Mouse (Mus musculus): Measurements from ENCODE around the gene Rnf141. TPM values are rescaled to one million over a fixed set of nuclear protein-coding genes. Genes with fewer than 3 reads are reported as not detected.

The Rnf141 gene
- polyA plus RNA-seq, 1 experiment from 2014 or later: 39.0 TPM

DNA sequence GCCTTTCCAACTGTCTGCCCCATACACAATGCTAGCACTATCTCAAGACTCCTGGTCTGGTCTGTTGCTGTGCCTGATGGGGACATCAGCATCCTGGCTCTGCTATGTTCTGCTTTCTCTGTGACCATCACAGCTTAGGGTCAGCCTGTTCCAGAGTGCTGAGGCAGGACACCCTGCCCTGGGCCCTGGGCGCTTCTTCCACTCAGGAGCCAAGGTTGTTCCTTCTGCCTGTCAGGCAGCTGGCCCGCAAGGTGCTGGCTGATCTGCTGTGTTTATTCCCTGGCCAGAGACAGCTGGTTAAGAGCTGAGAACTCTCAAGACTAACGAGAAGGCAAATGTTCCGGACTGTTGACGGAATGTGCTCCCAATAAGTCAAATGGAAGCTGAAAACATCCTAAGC is 52.1 kb downstream of the Rnf141 start:
- no peaks in the 10 kb centered on the region for H3K36me3 ChIP-seq (ENCODE audit: control insufficient read depth, insufficient read depth, low read length)
- H3K4me3 ChIP-seq (ENCODE audit: low read length): no peak overlapping the region
- no peaks in the 10 kb centered on the region for H3K9me3 ChIP-seq (ENCODE audit: control insufficient read depth, low read length)
- no peak for ATAC-seq
- H3K9ac ChIP-seq (ENCODE audit: low read depth, low read length): 0 out of 2 replicates have a peak overlapping the region, but pooled peaks have one; percentile 17
- H3K27me3 ChIP-seq (replicated peaks; ENCODE audit: control insufficient read depth, insufficient read depth, low read length): no peaks in the 10 kb centered on the region
- peaks cover 28% of the 10 kb centered on the region for H3K4me1 ChIP-seq (ENCODE audit: control insufficient read depth, insufficient read depth, low read length)
- 64% methylated on average over 5 of the region's 5 CpGs for WGBS
- peak overlapping the region; percentile 60; the same call in 1 of the 2 replicates for H3K27ac ChIP-seq (ENCODE audit: low read length)
- no peak overlapping the region for H3K4me2 ChIP-seq (ENCODE audit: low read depth, low read length)

DNA sequence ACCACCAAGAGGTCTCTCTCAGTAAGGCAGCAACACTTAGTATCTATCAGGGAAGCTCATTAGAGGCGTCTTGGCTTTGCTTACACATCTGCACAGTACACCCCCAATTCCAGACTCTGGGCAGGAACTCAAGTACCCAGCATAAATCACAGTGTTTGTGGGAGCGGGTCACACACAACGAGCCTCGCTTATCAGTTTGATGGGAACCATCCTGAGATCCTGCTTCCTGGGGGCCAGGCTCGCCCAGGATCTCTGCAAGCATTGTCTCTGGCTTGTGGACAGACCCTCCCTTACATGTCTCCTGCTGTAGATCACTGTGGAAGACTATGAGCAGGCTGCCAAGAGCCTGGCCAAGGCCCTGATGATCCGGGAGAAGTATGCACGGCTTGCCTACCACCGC is 53.4 kb downstream of the Rnf141 start:
- no peaks in the 10 kb centered on the region for H3K36me3 ChIP-seq (ENCODE audit: control insufficient read depth, insufficient read depth, low read length)
- no peak overlapping the region for H3K27ac ChIP-seq (ENCODE audit: low read length)
- no peaks in the 10 kb centered on the region for H3K27me3 ChIP-seq (replicated peaks; ENCODE audit: control insufficient read depth, insufficient read depth, low read length)
- H3K9ac ChIP-seq (ENCODE audit: low read depth, low read length): no peak overlapping the region
- H3K4me1 ChIP-seq (ENCODE audit: control insufficient read depth, insufficient read depth, low read length): peaks cover 21% of the 10 kb centered on the region
- ATAC-seq: no peak
- H3K4me2 ChIP-seq (ENCODE audit: low read depth, low read length): no peak overlapping the region
- no peak overlapping the region for H3K4me3 ChIP-seq (ENCODE audit: low read length)
- WGBS: 53% methylated on average over 8 of the region's 8 CpGs
- H3K9me3 ChIP-seq (ENCODE audit: control insufficient read depth, low read length): no peaks in the 10 kb centered on the region

DNA sequence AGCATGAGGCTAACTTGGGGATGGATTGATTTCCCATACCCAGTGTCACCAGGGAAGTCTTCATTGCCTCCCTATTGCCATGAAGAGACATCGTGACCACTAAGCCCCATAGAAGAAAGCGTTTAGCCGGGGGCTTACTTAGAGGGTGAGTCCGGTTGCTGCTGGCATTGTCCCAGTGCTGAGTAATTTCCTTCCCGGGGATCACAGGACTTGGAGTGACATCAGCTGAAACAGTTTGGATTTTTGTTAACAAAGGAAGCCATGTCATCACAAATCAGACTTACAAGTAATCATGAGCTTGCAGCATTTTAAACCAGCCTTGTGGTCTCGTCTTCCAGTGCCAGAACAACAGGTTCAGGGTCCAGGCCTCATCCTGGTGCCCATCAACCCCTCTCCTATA is 56.9 kb downstream of the Rnf141 start:
- WGBS: 65% methylated on average over 6 of the region's 6 CpGs
- no peak for ATAC-seq
- H3K27ac ChIP-seq (ENCODE audit: low read length): no peak overlapping the region

DNA sequence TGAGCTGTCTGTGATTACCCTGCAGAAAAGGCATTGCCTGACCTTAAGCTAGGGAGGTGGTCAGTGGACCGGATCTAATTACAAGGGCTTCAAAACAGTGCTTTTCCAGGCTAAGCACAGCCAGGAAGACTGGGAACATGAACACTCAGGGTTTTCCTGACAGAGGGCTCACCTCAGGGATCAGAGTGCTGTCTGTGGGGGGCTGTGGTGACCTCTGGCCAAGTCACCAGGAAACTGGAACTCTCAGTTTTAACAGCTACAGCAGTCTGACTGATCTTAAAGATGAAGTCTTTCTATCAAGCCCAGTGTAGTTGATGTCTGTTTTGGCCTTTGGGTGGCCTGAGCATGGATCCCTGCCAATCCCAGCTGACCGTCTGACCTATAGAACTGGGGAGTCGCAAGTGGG is 58.5 kb downstream of the Rnf141 start:
- ATAC-seq: no peak
- peaks cover 15% of the 10 kb centered on the region; the same call in 1 of the 2 replicates for H3K4me1 ChIP-seq (ENCODE audit: control insufficient read depth, insufficient read depth, low read length)

More for the DNA sequence above, 56.9 kb downstream of the Rnf141 start:
- no peaks in the 10 kb centered on the region for H3K36me3 ChIP-seq (ENCODE audit: control insufficient read depth, insufficient read depth, low read length)
- H3K4me2 ChIP-seq (ENCODE audit: low read depth, low read length): no peak overlapping the region
- no peak overlapping the region for H3K4me3 ChIP-seq (ENCODE audit: low read length)
- H3K9me3 ChIP-seq (ENCODE audit: control insufficient read depth, low read length): no peaks in the 10 kb centered on the region
- peaks cover 10% of the 10 kb centered on the region for H3K4me1 ChIP-seq (ENCODE audit: control insufficient read depth, insufficient read depth, low read length)
- H3K9ac ChIP-seq (ENCODE audit: low read depth, low read length): no peak overlapping the region
- no peaks in the 10 kb centered on the region for H3K27me3 ChIP-seq (replicated peaks; ENCODE audit: control insufficient read depth, insufficient read depth, low read length)

DNA sequence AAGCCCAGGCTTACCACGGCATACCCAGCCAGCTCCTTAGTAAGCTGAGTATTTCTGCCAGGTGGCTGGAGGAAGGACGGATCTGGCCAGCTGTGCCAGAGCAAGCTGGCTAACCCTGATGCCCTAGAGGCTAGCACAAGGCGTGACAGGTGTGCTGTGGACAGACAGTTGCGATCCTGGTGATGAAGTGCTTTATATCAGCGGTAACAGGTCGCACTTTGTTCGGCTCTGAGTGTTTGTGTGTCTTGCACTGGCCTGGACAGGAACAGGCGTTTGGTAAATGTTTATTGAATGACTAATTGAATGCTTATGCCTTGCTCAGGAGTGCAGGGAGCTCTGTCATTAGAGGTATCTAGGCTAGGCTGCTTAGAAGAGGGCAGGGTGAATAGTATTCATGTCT is 59.3 kb downstream of the Rnf141 start:
- Histone ChIP-seq H3K27ac (ENCODE audit: low read length) (no peak overlapping the region; the same call in 1 of the 2 replicates), H3K4me2 (ENCODE audit: low read depth, low read length) (no peak overlapping the region), H3K9me3 (ENCODE audit: control insufficient read depth, low read length) (no peaks in the 10 kb centered on the region), H3K36me3 (ENCODE audit: control insufficient read depth, insufficient read depth, low read length) (no peaks in the 10 kb centered on the region), H3K4me1 (ENCODE audit: control insufficient read depth, insufficient read depth, low read length) (peaks cover 15% of the 10 kb centered on the region; the same call in 1 of the 2 replicates), H3K9ac (ENCODE audit: low read depth, low read length) (no peak overlapping the region), H3K27me3 (replicated peaks; ENCODE audit: control insufficient read depth, insufficient read depth, low read length) (no peaks in the 10 kb centered on the region), H3K4me3 (ENCODE audit: low read length) (no peak overlapping the region)
- 36% methylated on average over 8 of the region's 8 CpGs for WGBS
- ATAC-seq: peak; percentile 49

More for the DNA sequence above, 58.5 kb downstream of the Rnf141 start:
- H3K27me3 ChIP-seq (replicated peaks; ENCODE audit: control insufficient read depth, insufficient read depth, low read length): no peaks in the 10 kb centered on the region
- WGBS: 69% methylated on average over 3 of the region's 3 CpGs
- H3K9ac ChIP-seq (ENCODE audit: low read depth, low read length): no peak overlapping the region
- no peaks in the 10 kb centered on the region for H3K9me3 ChIP-seq (ENCODE audit: control insufficient read depth, low read length)
- H3K27ac ChIP-seq (ENCODE audit: low read length): no peak overlapping the region
- no peaks in the 10 kb centered on the region for H3K36me3 ChIP-seq (ENCODE audit: control insufficient read depth, insufficient read depth, low read length)
- no peak overlapping the region for H3K4me2 ChIP-seq (ENCODE audit: low read depth, low read length)
- no peak overlapping the region for H3K4me3 ChIP-seq (ENCODE audit: low read length)

DNA sequence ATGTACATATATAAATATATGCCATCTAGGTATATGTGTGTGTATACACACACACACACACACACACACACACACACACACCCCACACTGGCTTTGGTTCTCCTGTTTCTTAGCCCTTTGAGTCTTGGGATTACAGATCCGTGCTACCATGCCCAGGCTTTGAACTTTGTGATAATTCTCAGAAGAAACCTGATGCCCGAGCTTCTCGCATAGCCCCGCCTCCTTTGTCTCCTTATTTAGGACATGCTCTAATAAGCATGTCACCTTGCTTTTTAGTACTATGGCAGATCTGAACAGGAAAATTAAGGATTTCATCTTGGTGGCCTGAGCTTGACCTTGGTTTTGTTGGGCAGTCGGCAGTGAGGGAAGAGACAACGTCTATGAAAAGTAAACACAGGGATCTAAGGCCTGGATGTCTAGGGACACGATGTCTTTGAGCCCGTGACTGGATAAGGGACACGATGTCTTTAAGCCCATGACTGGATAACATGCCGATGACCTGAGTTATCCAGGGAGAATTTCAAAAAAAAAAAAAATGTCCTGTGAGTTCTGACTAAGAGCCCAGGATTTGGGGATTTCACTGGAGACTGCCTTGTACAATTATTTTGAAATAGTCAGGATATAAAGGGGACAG is 61.3 kb downstream of the Rnf141 start:
- ATAC-seq: no peak
- WGBS: 47% methylated on average over 10 of the region's 10 CpGs
- peaks cover 15% of the 10 kb centered on the region; the same call in 1 of the 2 replicates for H3K4me1 ChIP-seq (ENCODE audit: control insufficient read depth, insufficient read depth, low read length)

DNA sequence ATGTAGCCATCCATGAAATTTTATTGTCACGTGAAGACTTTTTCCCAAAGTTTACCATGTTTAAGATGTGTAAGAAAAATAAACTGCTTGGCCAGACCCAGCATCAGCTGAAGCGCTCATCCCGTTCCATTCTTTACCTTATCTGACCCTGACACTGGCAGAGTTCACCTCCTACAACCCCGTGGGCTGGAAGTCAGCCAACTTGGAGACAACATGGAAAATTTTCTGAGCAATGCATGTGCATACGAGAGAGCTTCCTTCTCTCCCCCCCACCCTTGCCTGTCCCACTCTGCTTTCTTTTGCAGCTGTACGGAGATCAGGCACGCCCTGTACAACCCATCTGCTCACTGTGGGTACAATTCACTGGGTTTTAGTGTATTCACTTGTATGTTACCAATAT is 62.1 kb downstream of the Rnf141 start:
- H3K27ac ChIP-seq (ENCODE audit: low read length): no peak overlapping the region
- WGBS: 58% methylated on average over 7 of the region's 7 CpGs

More for the DNA sequence above, 61.3 kb downstream of the Rnf141 start:
- Histone ChIP-seq H3K4me3 (ENCODE audit: low read length) (no peak overlapping the region), H3K4me2 (ENCODE audit: low read depth, low read length) (no peak overlapping the region), H3K27me3 (replicated peaks; ENCODE audit: control insufficient read depth, insufficient read depth, low read length) (no peaks in the 10 kb centered on the region), H3K27ac (ENCODE audit: low read length) (no peak overlapping the region), H3K9me3 (ENCODE audit: control insufficient read depth, low read length) (no peaks in the 10 kb centered on the region), H3K9ac (ENCODE audit: low read depth, low read length) (no peak overlapping the region), H3K36me3 (ENCODE audit: control insufficient read depth, insufficient read depth, low read length) (no peaks in the 10 kb centered on the region)

DNA sequence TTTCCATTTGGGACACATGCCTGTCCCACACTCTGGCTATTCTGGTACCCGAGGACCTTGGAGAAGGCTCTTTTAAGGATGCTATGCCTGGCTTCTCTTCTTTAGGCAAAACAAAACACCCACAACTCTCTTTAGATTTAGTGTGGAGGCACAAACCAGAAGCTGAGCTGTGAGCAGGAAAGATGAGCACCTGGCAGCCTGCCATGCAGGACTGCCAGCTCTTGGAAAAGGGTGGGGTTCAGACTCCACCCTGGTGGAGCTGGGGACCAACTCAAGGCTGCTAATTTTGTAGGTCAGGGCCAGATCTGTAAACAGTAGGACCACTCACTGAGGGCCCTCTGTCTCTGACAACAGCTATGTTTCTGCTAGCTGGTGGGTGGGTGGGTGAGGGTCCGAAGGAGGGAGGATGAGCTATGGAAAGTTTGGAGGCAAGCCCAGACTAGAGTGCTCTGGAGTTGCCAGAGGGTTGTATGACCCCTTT is 63.0 kb downstream of the Rnf141 start:
- H3K36me3 ChIP-seq (ENCODE audit: control insufficient read depth, insufficient read depth, low read length): no peaks in the 10 kb centered on the region
- peaks cover 23% of the 10 kb centered on the region for H3K4me1 ChIP-seq (ENCODE audit: control insufficient read depth, insufficient read depth, low read length)
- 44% methylated on average over 2 of the region's 2 CpGs for WGBS
- H3K4me3 ChIP-seq (ENCODE audit: low read length): no peak overlapping the region
- no peak overlapping the region for H3K27ac ChIP-seq (ENCODE audit: low read length)
- H3K9ac ChIP-seq (ENCODE audit: low read depth, low read length): no peak overlapping the region
- no peaks in the 10 kb centered on the region for H3K27me3 ChIP-seq (replicated peaks; ENCODE audit: control insufficient read depth, insufficient read depth, low read length)
- peak; percentile 31; the same call in 1 of the 2 replicates for ATAC-seq
- H3K4me2 ChIP-seq (ENCODE audit: low read depth, low read length): no peak overlapping the region
- H3K9me3 ChIP-seq (ENCODE audit: control insufficient read depth, low read length): no peaks in the 10 kb centered on the region

More for the DNA sequence above, 62.1 kb downstream of the Rnf141 start:
- Histone ChIP-seq H3K4me2 (ENCODE audit: low read depth, low read length) (no peak overlapping the region), H3K36me3 (ENCODE audit: control insufficient read depth, insufficient read depth, low read length) (no peaks in the 10 kb centered on the region), H3K4me3 (ENCODE audit: low read length) (no peak overlapping the region), H3K27me3 (replicated peaks; ENCODE audit: control insufficient read depth, insufficient read depth, low read length) (no peaks in the 10 kb centered on the region), H3K9me3 (ENCODE audit: control insufficient read depth, low read length) (no peaks in the 10 kb centered on the region), H3K9ac (ENCODE audit: low read depth, low read length) (no peak overlapping the region), H3K4me1 (ENCODE audit: control insufficient read depth, insufficient read depth, low read length) (peaks cover 16% of the 10 kb centered on the region; the same call in 1 of the 2 replicates)
- ATAC-seq: no peak

DNA sequence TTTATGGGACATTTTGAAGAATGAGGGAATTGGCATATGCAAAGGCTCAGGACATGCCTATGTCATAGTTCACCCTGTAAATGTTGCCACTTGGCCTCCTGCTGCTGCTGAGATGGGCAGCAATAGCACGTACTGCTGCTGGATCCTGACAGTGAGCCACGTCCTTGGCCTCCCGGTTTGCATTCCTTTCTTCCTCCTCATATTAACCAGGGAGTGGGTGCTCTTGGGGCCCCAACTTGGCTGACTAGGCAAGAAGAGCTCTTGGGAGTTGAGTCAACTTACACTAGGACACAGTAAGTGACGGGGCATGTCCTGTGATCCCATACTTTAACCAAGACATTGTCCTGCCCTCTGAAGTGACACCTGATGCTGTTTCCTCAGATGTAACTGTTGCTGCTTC is 63.7 kb downstream of the Rnf141 start:
- Histone ChIP-seq H3K9me3 (ENCODE audit: control insufficient read depth, low read length) (no peaks in the 10 kb centered on the region), H3K4me1 (ENCODE audit: control insufficient read depth, insufficient read depth, low read length) (peaks cover 23% of the 10 kb centered on the region), H3K4me3 (ENCODE audit: low read length) (no peak overlapping the region), H3K27ac (ENCODE audit: low read length) (no peak overlapping the region), H3K4me2 (ENCODE audit: low read depth, low read length) (no peak overlapping the region), H3K27me3 (replicated peaks; ENCODE audit: control insufficient read depth, insufficient read depth, low read length) (no peaks in the 10 kb centered on the region), H3K36me3 (ENCODE audit: control insufficient read depth, insufficient read depth, low read length) (no peaks in the 10 kb centered on the region), H3K9ac (ENCODE audit: low read depth, low read length) (no peak overlapping the region)
- WGBS: 75% methylated on average over 4 of the region's 4 CpGs
- no peak for ATAC-seq

Data from intestine, embryonic 16.5 days (tissue).